Mouse (Mus musculus): ENCODE results near the gene Cep131.

Cep131 gene

DNA sequence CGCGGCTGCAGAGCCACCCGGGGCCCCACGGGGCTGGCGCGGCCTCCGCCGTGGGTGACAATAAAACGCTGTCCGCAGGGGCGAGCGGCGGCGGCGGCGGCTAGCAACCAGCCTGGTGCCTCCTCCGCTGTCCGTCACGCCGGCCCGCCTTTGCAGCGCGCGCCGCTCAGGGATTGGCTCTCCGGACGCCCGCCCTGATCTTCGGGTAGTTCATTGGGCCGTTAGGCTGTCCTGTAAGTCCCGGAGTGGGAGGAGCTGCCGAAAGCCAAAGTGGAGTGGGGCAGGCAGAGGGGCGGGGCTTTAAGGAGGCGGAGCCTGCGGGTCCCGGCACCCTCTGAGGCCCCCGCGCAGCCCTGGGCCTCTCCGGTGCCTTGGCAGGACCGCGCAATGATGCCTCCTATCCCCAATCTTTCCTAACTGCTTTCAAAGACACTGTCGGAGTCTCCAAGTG is at the start of gene Cep131:
Gene Cep131 (minus strand): TSS at position 126 of the 451 bp plus-strand sequence.
- peak; percentile 98 for DNase-seq (ENCODE audit: low spot score)

- no peak for DNase-seq (ENCODE audit: low spot score)
These were observed 49.6 kb upstream of the Cep131 start for GRCm38 (mm10) chr11:120136195-120136594.

DNA sequence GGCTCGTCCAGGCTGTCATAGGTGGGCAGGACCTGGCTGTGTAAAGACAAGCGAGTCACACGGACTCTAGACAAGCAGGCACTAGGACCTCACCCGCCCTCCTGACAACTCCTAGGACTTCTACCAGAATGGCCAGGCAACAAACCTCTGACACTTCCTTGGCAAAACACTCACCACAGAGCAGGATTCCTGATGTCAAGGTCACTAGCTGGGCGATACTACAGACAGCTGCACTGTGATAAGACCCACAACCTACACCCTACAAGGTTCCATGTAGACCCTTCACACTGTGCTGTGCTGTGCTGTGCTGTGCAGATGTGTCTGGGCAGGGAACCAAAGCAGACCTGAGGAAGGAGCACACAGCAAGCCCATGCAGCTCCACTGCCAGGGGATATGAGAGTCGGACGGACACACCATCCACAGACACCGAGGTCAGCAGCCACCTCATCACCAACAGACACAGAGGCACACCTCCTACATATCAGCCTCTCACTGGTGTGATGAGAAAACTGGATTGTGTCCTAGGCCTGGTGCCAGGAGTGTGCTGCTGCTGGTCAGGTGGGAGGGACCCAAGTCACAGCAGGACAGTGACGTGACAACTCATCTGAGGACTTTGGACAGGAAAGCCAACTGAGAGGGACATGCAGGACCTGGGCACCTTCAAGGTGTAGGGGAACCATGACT is 48.4 kb upstream of the Cep131 start:
- DNase-seq (ENCODE audit: low spot score), result no peak

DNA sequence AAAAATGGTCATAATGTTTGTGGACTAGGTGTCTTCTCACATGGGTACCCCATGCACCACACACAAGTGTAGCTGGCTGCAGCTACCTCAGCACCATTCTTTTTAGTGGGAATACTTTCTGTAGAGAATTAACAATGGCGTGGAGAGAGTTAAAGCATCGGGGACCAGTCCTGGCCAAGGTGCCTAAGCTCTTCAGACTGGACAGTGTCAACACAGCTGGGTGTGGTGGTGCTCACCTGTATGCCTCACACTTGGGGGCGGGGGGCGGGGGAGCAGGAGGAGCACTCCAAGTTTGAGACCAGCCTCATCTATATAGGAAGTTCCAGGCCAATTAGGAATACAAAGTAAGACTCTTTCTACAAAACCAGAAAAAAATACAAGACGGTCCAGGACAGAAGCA is 47.5 kb upstream of the Cep131 start:
- no peak for DNase-seq (ENCODE audit: low spot score)

DNA sequence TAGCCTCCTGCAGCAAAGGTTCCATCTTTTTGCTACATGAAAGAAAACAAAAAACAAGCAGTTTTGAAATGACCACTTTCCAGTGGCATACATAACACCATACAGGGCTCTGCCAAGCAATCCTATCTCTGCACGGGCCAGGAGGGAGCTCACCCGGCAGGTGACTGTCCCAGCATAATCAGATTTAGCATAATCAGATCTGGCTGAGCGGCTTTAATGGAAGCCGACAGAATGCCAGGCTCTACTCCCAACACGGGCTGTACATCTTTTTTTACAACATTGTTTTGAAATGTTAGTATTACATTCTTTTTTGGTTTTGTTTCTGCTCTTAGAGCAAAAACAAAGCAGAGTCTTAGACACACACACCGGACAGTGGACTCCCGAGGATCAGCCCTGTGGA is 42.7 kb upstream of the Cep131 start:
- DNase-seq (ENCODE audit: low spot score), result no peak

- DNase-seq (ENCODE audit: low spot score), result no peak
These were observed 40.2 kb upstream of the Cep131 start for GRCm38 (mm10) chr11:120126845-120127244.

DNA sequence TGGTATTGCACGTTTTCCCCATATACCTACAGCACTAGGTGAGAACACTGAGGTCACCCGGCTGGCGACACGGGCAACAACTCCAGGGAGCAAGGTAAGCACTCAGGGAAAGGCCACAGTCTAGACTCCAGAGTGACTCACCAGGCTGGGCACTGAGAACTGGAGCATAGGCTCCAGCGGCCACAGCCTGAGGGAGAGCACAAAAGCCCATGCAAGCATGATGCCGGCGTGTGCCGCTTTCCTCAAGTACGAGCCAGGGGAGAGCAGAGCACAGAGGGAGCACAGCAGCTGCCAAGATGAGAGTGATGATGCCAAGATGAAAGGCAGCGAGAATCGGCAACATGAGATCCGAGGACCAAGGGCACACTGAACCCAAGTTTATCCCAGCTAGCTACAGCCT is 35.5 kb upstream of the Cep131 start:
- DNase-seq (ENCODE audit: low spot score), result no peak

- DNase-seq (ENCODE audit: low spot score), result peak; percentile 81
These were observed 34.2 kb upstream of the Cep131 start for GRCm38 (mm10) chr11:120120642-120121420.

GRCm38 (mm10) chr11:120119936-120120541 is 33.4 kb upstream of the Cep131 start:
- DNase-seq (ENCODE audit: low spot score), result no peak

- DNase-seq (ENCODE audit: low spot score), result no peak
These were observed 32.5 kb upstream of the Cep131 start for GRCm38 (mm10) chr11:120119108-120119507.

DNA sequence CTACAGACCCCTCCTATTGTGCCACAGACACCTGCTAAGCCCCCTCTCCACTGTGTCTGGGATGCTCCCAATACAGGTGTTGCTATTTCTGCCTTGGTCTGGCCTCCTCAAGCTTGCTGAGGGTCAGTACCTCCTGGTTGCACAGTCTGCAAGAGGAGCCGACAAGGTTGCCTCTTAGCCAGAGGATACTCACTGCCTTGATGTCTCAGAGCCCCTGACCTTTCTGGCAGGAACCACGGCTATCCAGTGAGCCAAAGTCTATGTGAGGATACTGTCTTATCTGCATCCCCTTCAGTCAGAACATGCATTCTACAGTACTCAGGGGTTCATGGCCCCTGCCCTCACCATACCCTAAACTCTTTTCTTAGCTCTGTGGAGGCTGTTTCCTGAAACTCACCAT is 31.0 kb upstream of the Cep131 start:
- DNase-seq (ENCODE audit: low spot score), result no peak

DNA sequence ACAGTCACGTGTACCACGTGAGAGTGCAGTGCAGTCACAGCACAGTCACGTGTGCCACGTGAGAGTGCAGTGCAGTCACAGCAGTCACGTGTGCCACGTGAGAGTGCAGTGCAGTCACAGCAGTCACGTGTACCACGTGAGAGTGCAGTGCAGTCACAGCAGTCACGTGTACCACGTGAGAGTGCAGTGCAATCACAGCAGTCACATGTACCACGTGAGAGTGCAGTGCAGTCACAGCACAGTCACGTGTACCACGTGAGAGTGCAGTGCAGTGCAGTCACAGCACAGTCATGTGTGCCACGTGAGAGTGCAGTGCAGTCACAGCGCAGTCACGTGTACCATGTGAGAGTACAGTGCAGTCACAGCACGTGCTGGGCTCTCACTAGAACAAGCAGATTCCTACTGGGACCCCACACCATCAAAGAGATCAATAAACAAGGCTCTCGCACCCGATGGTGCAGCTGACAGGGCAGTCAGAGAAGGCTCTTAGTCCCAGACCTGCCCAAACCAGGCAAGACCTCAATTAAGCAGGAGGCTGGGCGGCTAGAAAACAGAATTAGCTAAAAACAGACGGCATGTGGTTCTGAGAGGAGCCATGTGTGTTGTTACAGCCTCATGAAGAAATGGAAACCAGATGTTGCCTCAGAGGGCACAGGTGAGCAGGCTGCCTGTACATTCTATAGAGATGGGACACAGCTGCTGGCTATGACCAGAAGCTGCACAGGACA is 28.0 kb upstream of the Cep131 start:
- no peak for DNase-seq (ENCODE audit: low spot score)

- no peak for DNase-seq (ENCODE audit: low spot score)
These were observed 25.5 kb upstream of the Cep131 start for GRCm38 (mm10) chr11:120112136-120112535.

DNA sequence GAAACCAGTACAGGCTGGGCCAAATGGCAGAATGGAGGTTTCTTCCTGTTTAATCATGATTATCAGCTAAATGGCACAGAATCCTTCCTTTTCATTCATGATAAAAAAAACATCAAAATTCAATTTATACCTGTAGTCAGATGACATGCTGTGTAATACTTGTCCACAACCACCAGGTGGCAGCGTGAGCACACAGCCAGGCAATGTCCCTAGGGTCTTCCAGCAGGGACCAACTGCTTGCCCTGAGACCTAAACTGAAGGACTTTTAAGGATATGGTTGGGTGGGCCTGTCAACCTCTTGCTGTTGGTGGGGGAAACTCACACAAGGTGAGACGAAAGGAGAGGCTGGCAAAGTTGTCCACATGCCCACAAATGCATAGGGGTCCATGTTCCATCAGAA is 24.4 kb upstream of the Cep131 start:
- DNase-seq (ENCODE audit: low spot score), result no peak

- DNase-seq (ENCODE audit: low spot score), result no peak
These were observed 23.9 kb upstream of the Cep131 start for GRCm38 (mm10) chr11:120110554-120110953.

GRCm38 (mm10) chr11:120109558-120110210 is 23.1 kb upstream of the Cep131 start:
- no peak for DNase-seq (ENCODE audit: low spot score)

GRCm38 (mm10) chr11:120107796-120108195 is 21.2 kb upstream of the Cep131 start:
- DNase-seq (ENCODE audit: low spot score), result no peak

DNA sequence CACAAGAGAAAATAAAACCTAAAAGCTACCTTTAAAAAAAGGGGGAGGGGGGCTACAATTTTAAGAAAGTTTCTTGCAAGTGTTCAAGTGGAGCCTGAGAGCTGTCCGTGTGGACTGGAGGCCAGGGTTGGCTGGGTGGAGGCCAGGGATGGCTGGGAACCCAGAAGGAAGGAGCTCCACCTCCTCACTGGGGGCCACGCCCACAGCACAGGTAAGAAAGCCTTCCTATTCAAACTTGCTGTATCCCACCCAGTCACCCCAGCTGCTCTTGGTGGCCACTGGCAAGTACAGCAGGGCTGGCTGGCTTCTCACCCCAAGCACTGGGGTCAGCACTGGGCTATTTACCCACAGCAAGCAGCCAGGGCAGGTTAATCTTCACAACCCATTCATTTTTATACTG is 20.4 kb upstream of the Cep131 start:
- DNase-seq (ENCODE audit: low spot score), result no peak

- DNase-seq (ENCODE audit: low spot score), result no peak
These were observed 16.9 kb upstream of the Cep131 start for GRCm38 (mm10) chr11:120103431-120103997.

DNA sequence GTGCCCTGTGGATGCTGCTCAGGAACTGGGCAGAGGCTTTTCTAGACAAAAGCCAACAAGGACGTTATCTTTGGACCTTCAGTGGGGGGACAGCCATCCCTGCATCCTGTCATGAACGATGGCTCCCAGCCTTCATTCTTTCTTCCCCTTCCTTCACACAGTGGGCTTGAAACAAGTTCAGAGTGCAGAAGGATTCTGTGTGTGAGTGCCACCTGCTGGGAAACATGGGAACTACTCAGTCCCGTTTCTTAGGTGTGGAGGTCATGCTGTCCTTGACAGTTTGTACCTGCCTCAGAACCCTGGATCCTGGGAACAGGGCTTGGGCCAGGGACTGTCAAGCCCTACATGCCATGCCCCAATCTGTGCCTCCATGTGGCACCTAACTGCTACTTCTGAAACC is 14.4 kb upstream of the Cep131 start:
- peak; percentile 77 for DNase-seq (ENCODE audit: low spot score)
